Mouse (Mus musculus): ENCODE results near the gene Cgrrf1.

DNA sequence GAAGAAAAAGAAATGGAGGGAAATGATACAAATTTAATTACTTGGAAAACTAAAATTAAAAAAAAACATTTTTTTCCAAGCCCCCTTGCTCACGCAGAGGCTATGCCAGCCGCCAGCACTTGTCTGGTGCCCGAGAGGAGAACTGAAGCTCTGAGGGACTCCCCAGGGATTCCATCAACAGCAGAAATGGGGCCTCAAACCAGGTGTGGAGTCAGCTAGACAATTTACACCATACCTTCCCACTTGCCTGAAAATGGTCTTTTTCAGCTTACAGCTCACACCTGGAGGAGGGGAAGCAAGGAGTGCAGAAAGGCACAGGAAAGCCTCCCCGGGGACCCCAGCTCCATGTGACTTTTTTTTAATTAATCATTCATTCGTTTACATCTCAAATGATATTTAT lies 46.7 kb upstream of the Cgrrf1 start:
- TF ChIP-seq CTCF (IDR thresholded peaks at IDR 0.05; ENCODE audit: borderline replicate concordance, control insufficient read depth, extremely low read depth, insufficient read depth, low read length, poor library complexity) (no peak), POLR2A (IDR thresholded peaks at IDR 0.05; ENCODE audit: control insufficient read depth, extremely low read depth, insufficient read depth, low read length, poor library complexity) (no peak)

All from thymus, adult 2 months (tissue).